Mouse (Mus musculus) urinary bladder, postnatal 36 days (tissue): ENCODE measurements around the gene Atp2a3.

Source experiments
- DNase-seq, 2 experiments: peaks; one replicate each; pipeline ENCODE4 v3.0.0; 2022; ENCODE audit warnings: low spot score in 2 of 2, mixed read lengths in 1 of 2

Gene Atp2a3

DNA sequence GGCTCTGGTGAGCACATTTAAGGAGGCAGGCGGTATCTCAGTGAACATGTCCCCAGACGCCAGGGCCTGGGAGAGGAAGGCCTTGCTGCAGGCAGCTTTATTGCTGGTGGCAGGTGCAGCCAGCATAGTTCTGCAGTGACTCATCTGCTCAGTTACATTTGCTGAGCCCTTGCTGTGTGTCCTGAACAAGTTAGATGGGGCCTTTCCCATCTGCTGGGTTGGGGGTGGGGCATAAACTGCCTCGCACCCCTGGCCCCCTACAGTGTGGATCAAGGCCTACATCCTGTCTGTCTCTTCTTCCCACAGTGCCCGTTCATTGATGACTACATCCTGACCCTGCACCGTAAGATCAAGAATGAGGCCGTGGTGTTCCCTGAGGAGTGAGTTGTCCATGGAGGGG lies 75.9 kb downstream of the Atp2a3 start:
- DNase-seq: no peak

DNA sequence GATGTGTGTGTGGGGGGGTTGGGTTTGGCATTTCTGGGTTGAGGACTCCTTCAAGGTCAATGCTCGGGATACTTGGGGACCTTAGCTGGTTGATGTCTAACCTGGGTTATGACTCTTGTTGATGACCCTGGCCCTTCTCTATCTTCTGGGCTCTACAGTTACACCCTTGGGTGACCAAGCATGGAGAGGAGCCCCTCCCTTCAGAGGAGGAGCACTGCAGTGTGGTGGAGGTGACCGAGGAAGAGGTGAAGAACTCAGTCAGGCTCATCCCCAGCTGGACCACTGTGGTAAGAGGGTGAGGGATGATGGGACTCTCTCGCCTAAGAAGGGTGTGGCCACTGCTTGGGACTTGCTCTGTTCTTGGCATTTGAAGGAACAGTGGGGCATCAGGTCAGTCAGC lies 76.7 kb downstream of the Atp2a3 start:
- no peak for DNase-seq

DNA sequence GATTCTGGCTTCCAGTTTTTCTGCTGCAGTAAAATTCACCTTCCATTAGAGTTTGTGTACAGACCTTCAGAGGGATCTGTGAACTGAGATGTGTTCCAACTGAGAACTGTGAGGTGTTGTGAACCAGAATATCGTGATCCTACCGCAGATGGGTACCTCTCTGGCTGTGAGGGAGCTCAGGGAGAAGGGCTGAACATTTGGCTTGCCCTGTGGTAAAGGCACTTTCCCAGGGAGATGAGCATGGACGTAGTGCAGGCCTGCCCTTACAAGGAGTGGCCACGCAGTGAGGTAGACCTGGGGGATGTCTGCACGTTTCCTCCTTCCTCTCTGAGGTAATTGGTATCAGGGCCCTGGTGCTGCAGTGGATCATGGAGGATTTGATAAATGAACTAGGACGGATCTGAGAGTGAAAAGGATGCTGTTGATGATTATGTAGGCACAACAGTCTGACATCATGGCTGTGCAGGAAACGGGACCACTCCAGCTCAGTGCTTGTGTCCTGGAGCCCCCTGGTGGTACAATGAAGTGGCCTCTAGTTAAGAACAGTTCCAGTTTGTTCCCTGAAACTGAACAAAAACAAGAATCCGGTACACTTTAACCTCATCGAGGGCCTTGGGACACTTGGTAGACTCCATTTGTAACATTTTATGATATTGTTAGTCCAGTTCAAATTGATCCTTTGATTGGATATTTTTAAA lies 78.3 kb downstream of the Atp2a3 start:
- no peak for DNase-seq
